Mouse (Mus musculus) hindbrain, embryonic 12.5 days (tissue): ENCODE measurements around the gene Huwe1. TPM values are rescaled to one million over a fixed set of nuclear protein-coding genes. Genes with fewer than 3 reads are reported as not detected.

Experiments
- microRNA counts: library from miRNA; unstranded; fragments of <30 nt; microRNA quantifications from one replicate; lab custom pipeline; 2017
- microRNA-seq: library from miRNA; unstranded; fragments of <30 nt; microRNA quantifications from one replicate; pipeline ENCODE4, GENCODE M21; 2017
- polyA plus RNA-seq: library from polyadenylated mRNA; unstranded; fragments of >200 nt; fragmentation: Nextera tagmentation; extraction: Ambion mirVana; gene quantifications from 2 replicates; pipeline ENCODE4 v1.2.1, GENCODE M21; 2016

Gene Huwe1
- polyA plus RNA-seq, 1 experiment from 2014 or later: 73.0 TPM

MicroRNAs encoded within 50 kb of the gene (microRNA counts, 519-probe panel; counts per million panel counts)
- 2,266 counts per million, percentile 63 among the panel's probes with 10 or more counts for microRNA mmu-miR-98 (lab: Ali Mortazavi, UCI)

Small RNA genes lying within 50 kb of the gene (microRNA-seq; reads per million reads assigned to microRNA genes)
- not detected for gene Mir3113
- gene Mir98: 1,695 reads per million, percentile 80 among the genes with 10 or more reads in this experiment
- 519 reads per million, percentile 67 among the genes with 10 or more reads in this experiment for gene Mirlet7f-2

Other genes with a start within 250 kb of the Huwe1 start
- 143 and 151 TPM in 2 replicates for gene Hsd17b10, start 201.0 kb downstream of the Huwe1 start, polyA plus RNA-seq
- gene Ribc1, start 215.5 kb downstream of the Huwe1 start, polyA plus RNA-seq: 3.1 and 6.9 TPM in 2 replicates
- gene Smc1a, start 215.6 kb downstream of the Huwe1 start, polyA plus RNA-seq: 105 and 112 TPM in 2 replicates